Mouse (Mus musculus) kidney, adult 2 months (tissue): ENCODE data around the gene Plxnb2. TPM values are rescaled to one million over a fixed set of nuclear protein-coding genes. Genes with fewer than 3 reads are reported as not detected.

Experiments
- DNase-seq: peaks from one replicate; pipeline ENCODE4 v3.0.0; 2021
- H3K27ac ChIP-seq: fragments of 200-500 bp; 2 replicates; pipeline ENCODE4 v1.5.1; 2012; ENCODE audit warnings: low read depth, low read length, control low read depth, inconsistent platforms; ENCODE audit not compliant: insufficient read depth
- H3K27me3 ChIP-seq: fragments of 200-500 bp; replicated peaks from 2 replicates; pipeline ENCODE4 v1.6.1; 2012; ENCODE audit warnings: mild to moderate bottlenecking, moderate library complexity, low read length, inconsistent platforms; ENCODE audit not compliant: control insufficient read depth, insufficient read depth
- H3K36me3 ChIP-seq: fragments of 200-500 bp; 2 replicates; pipeline ENCODE4 v1.6.1; 2012; ENCODE audit warnings: mild to moderate bottlenecking, moderate library complexity, low read length, inconsistent platforms; ENCODE audit not compliant: control insufficient read depth, insufficient read depth
- H3K4me1 ChIP-seq: fragments of 200-500 bp; 2 replicates; pipeline ENCODE4 v1.6.1; 2011; ENCODE audit warnings: low read length; ENCODE audit not compliant: control insufficient read depth, insufficient read depth
- H3K4me3 ChIP-seq: fragments of 200-500 bp; 2 replicates; pipeline ENCODE4 v1.5.1; 2011; ENCODE audit warnings: mild to moderate bottlenecking, low read depth, low read length, control low read depth; ENCODE audit not compliant: insufficient read depth
- CTCF ChIP-seq: fragments of 200-500 bp; conservative IDR thresholded peaks from 2 replicates; pipeline ENCODE4 v1.5.1; 2011; ENCODE audit warnings: low read depth, mild to moderate bottlenecking, control low read depth, low read length, moderate library complexity, mixed read lengths; ENCODE audit not compliant: insufficient read depth, insufficient read length
- POLR2A ChIP-seq: fragments of 200-500 bp; IDR thresholded peaks from one replicate; pipeline ENCODE4 v1.6.1; 2011; ENCODE audit warnings: low read depth, low read length, control low read depth
- WGBS: fragments of 180-500 bp; shearing (Covaris S2); methylation state at CpG from one replicate; pipeline ENCODE4 v1.1.7; 2018; 5-methylcytosine and 5-hydroxymethylcytosine counted together
- polyA plus RNA-seq: library from polyadenylated mRNA; depleted of rRNA; stranded (reverse); fragments of >200 nt; gene quantifications from 2 replicates; pipeline ENCODE4 v1.2.3, GENCODE M21; 2012; rRNA removed

Plxnb2 gene
- polyA plus RNA-seq, 1 experiment: 288 TPM

DNA sequence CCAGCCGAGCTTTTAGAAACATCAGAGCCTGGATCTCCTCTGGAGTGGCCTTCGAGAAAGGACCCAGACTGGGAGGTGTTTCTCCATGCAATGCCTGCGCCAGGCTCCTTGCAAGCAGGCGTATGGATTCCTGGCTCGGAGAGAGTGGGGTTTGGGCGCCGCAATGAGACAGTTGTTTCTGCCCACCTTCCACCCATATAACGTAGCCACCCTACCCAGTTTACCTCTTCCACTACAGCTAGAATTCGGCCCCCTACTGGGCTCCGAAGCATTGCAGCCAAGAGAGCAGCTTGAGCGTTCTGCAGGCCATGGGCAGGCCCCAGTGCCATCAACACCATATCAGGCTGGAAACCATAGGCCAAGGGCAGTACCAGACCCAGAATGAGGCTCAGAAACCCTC is 57.0 kb downstream of the Plxnb2 start:
- H3K4me1 ChIP-seq: peaks cover 16% of the 10 kb centered on the region
- 19% methylated on average over 11 of the region's 11 CpGs for WGBS
- H3K27me3 ChIP-seq: no peaks in the 10 kb centered on the region
- no peak for TF ChIP-seq POLR2A
- TF ChIP-seq CTCF: no peak
- no peak for DNase-seq
- peak overlapping the region; percentile 92 for H3K4me3 ChIP-seq
- no peaks in the 10 kb centered on the region for H3K36me3 ChIP-seq
- no peak overlapping the region for H3K27ac ChIP-seq

- peak within 1 kb of the TSS; percentile 92 for H3K4me3 ChIP-seq
- no peaks in the 10 kb centered on the region for H3K27me3 ChIP-seq
- WGBS: under 1% methylated on average over 47 of the region's 47 CpGs
- H3K4me1 ChIP-seq: peaks cover 15% of the 10 kb centered on the region
- no peaks in the 10 kb centered on the region for H3K36me3 ChIP-seq
- peak within 1 kb of the TSS; percentile 26; the same call in 1 of the 2 replicates for H3K27ac ChIP-seq
- TF ChIP-seq POLR2A (peak; percentile 18), CTCF (no peak)
- peak; percentile 97 for DNase-seq
Observed at GRCm38 (mm10) chr15:89122649-89123366, 57.8 kb downstream of the Plxnb2 start, which contains the start of gene Tubgcp6. Tubgcp6 (minus strand) TSS chr15:89123112.

GRCm38 (mm10) chr15:89118007-89118406 is 62.6 kb downstream of the Plxnb2 start:
- Histone ChIP-seq H3K36me3 (no peaks in the 10 kb centered on the region), H3K27me3 (no peaks in the 10 kb centered on the region), H3K4me3 (no peak overlapping the region), H3K4me1 (peaks cover 7% of the 10 kb centered on the region; the same call in 1 of the 2 replicates), H3K27ac (no peak overlapping the region)
- no peak for DNase-seq
- no peak for TF ChIP-seq POLR2A
- peak; percentile 24; the same call in 1 of the 2 replicates for TF ChIP-seq CTCF

GRCm38 (mm10) chr15:89110147-89110546 is 70.4 kb downstream of the Plxnb2 start:
- WGBS: 73% methylated on average over 9 of the region's 9 CpGs
- H3K4me1 ChIP-seq: no peaks in the 10 kb centered on the region
- no peak for DNase-seq
- TF ChIP-seq POLR2A (no peak), CTCF (0 out of 2 replicates have a peak, but pooled peaks have one; percentile 14)
- no peak overlapping the region for H3K4me3 ChIP-seq
- H3K36me3 ChIP-seq: no peaks in the 10 kb centered on the region
- no peak overlapping the region for H3K27ac ChIP-seq
- H3K27me3 ChIP-seq: no peaks in the 10 kb centered on the region

DNA sequence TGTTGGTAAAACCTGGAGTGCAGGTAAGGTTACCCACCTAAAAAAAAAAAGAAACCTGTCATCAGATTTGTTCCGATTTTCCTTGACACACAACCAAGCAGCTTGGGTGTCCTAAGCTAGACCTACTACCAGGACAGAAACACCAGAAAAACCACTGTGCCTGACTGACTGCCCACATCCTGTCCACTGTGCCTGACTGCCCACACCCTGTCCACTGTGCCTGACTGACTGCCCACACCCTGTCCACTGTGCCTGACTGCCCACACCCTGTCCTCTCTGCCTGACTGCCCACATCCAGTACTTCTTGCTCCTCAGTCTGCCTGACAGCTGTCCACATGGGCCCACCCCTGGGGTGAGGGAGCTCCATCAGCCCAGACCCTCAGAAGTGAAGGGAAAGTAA is 73.6 kb downstream of the Plxnb2 start:
- Histone ChIP-seq H3K4me3 (no peak overlapping the region), H3K27ac (no peak overlapping the region), H3K36me3 (no peaks in the 10 kb centered on the region), H3K4me1 (no peaks in the 10 kb centered on the region), H3K27me3 (no peaks in the 10 kb centered on the region)
- no peak for TF ChIP-seq POLR2A
- no peak for TF ChIP-seq CTCF
- DNase-seq: no peak
- 80% methylated on average over 1 of the region's 1 CpGs for WGBS

GRCm38 (mm10) chr15:89106073-89106472 is 74.5 kb downstream of the Plxnb2 start:
- no peak for DNase-seq
- no peak overlapping the region for H3K27ac ChIP-seq
- H3K4me3 ChIP-seq: no peak overlapping the region
- no peaks in the 10 kb centered on the region for H3K36me3 ChIP-seq
- no peak for TF ChIP-seq CTCF
- H3K27me3 ChIP-seq: no peaks in the 10 kb centered on the region
- no peaks in the 10 kb centered on the region for H3K4me1 ChIP-seq
- 89% methylated on average over 13 of the region's 13 CpGs for WGBS

Other genes with a start within 250 kb of the Plxnb2 start
- 0.03 TPM in 2 replicates for gene Ttll8, start 226.4 kb downstream of the Plxnb2 start, polyA plus RNA-seq
- gene Mlc1, start 201.8 kb downstream of the Plxnb2 start, polyA plus RNA-seq: not detected in 2 replicates
- gene Mov10l1, start 197.9 kb downstream of the Plxnb2 start, polyA plus RNA-seq: 0.06 TPM in 1 of 2 replicates, not detected in the other
- gene Panx2, start 121.1 kb downstream of the Plxnb2 start, polyA plus RNA-seq: 0.08 and 0.19 TPM in 2 replicates
- gene Trabd, start 105.7 kb downstream of the Plxnb2 start, polyA plus RNA-seq: 47.2 and 51.0 TPM in 2 replicates
- gene Selenoo, start 91.7 kb downstream of the Plxnb2 start, polyA plus RNA-seq: 55.9 and 68.7 TPM in 2 replicates
- 17.2 and 24.4 TPM in 2 replicates for gene Tubgcp6, start 57.7 kb downstream of the Plxnb2 start, polyA plus RNA-seq
- 26.5 and 27.7 TPM in 2 replicates for gene Hdac10, start 52.1 kb downstream of the Plxnb2 start, polyA plus RNA-seq
- 12.7 and 13.9 TPM in 2 replicates for gene Mapk12, start 40.1 kb downstream of the Plxnb2 start, polyA plus RNA-seq
- 6.0 and 7.9 TPM in 2 replicates for gene Mapk11, start 31.2 kb downstream of the Plxnb2 start, polyA plus RNA-seq
- gene Dennd6b, start 15.7 kb upstream of the Plxnb2 start, polyA plus RNA-seq: 11.2 and 15.0 TPM in 2 replicates
- 85.0 and 148 TPM in 2 replicates for gene Ppp6r2, start 30.8 kb upstream of the Plxnb2 start, polyA plus RNA-seq
- 174 and 184 TPM in 2 replicates for gene Sbf1, start 134.5 kb upstream of the Plxnb2 start, polyA plus RNA-seq
- gene Adm2, start 141.9 kb upstream of the Plxnb2 start, polyA plus RNA-seq: 12.1 and 13.4 TPM in 2 replicates
- gene Miox, start 153.6 kb upstream of the Plxnb2 start, polyA plus RNA-seq: 7,787 and 8,230 TPM in 2 replicates
- 40.2 and 43.7 TPM in 2 replicates for gene Lmf2, start 174.9 kb upstream of the Plxnb2 start, polyA plus RNA-seq
- gene Ncaph2, start 174.9 kb upstream of the Plxnb2 start, polyA plus RNA-seq: 111 and 124 TPM in 2 replicates
- 59.5 and 65.3 TPM in 2 replicates for gene Sco2, start 193.1 kb upstream of the Plxnb2 start, polyA plus RNA-seq
- gene Tymp, start 196.3 kb upstream of the Plxnb2 start, polyA plus RNA-seq: 1.8 and 3.1 TPM in 2 replicates
- 1.6 and 2.2 TPM in 2 replicates for gene Odf3b, start 198.5 kb upstream of the Plxnb2 start, polyA plus RNA-seq
- gene Klhdc7b, start 204.1 kb upstream of the Plxnb2 start, polyA plus RNA-seq: not detected in 2 replicates
- gene Syce3, start 229.7 kb upstream of the Plxnb2 start, polyA plus RNA-seq: not detected in 2 replicates
- 55.3 and 64.1 TPM in 2 replicates for gene Cpt1b, start 245.1 kb upstream of the Plxnb2 start, polyA plus RNA-seq
- gene C730034F03Rik, start 248.8 kb upstream of the Plxnb2 start, polyA plus RNA-seq: 0.76 and 0.99 TPM in 2 replicates
- 1.1 and 1.5 TPM in 2 replicates for gene Gm44502, start 248.9 kb upstream of the Plxnb2 start, polyA plus RNA-seq
- gene Chkb, start 249.1 kb upstream of the Plxnb2 start, polyA plus RNA-seq: 58.2 and 62.6 TPM in 2 replicates